Mouse (Mus musculus) CD8-positive naive resting alpha-beta T cell, adult 2 months (primary cell): ENCODE data around the gene Emid1.

Source experiments
- DNase-seq, 2 experiments: peaks; one replicate each; pipeline ENCODE4 v3.0.0; 2022; ENCODE audit warnings: low read depth in 2 of 2, low spot score in 2 of 2

The Emid1 gene

DNA sequence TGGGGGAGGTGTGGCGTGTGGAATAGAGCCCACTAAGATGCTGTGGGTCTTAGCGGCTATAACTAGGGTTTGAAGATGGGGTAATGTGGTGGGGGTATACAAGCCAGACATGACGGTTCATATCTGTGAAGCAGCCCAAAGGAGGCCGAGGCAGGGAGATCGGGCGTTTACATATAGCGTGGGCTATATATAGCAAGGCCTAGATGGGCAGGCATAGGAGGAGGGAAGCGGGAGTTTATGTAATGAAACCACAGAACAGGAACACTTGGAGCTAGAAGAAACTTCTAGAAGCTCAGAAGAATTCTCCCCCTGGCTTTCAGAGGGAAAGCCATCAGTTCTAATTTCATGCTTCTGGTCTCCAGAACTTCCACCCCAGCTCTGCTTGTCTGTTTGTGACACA is 11.4 kb upstream of the Emid1 start:
- DNase-seq: no peak

DNA sequence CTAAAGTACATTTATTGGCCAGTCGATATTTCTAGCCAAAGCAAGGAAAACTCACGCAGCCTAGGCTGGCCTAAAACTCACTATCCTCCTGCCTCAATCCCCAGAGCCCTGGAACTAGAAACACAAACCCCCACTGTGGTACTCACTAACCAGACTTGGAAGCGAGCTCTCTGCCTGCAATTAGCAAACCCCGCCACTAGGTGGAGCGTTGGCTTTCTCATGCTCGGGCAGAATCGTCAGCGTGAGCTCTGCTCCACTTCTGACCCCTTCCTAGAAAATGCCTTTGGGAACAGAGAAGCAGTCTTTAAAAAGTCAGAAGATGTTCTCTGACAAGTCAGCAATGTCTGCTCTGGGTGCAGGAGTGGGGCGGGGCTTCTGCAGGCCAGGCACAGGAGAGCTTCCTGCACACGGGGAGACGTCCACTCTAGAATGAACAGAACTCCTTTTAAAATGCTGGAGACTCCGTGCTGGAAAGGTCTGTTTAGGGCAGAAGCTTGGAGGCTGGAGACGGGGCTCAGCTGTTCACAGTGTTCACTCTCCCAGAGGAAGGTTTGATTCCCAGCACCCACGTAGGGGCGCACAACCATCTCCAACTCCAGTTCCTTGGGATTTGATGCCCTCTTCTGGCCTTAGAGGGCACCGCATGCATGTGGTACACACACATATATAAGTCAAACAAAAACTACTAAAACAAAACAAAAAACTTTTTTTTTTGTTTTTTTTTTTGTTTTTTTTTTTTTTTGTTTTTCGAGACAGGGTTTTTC is 8.8 kb upstream of the Emid1 start:
- DNase-seq: peak; percentile 67 to 78

DNA sequence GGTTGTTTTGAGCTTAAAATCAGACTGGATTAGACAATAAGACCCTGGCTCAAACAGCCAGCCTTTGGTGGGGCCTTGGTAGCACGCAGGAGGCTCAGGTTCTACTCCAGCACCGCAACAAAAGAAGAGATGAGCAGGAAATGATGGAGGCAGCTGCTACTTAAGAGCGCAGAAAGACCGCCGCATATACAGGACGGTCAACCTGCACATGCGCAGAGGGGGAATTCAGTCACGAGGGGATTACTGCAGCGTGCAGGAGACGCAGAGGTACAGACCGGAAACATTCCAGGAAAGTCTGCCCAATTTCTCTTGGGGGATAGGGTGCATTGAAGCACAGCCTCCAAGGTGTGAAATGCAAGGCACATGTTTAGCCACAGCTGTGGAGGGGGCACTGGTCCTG is 6.0 kb upstream of the Emid1 start:
- no peak for DNase-seq

DNA sequence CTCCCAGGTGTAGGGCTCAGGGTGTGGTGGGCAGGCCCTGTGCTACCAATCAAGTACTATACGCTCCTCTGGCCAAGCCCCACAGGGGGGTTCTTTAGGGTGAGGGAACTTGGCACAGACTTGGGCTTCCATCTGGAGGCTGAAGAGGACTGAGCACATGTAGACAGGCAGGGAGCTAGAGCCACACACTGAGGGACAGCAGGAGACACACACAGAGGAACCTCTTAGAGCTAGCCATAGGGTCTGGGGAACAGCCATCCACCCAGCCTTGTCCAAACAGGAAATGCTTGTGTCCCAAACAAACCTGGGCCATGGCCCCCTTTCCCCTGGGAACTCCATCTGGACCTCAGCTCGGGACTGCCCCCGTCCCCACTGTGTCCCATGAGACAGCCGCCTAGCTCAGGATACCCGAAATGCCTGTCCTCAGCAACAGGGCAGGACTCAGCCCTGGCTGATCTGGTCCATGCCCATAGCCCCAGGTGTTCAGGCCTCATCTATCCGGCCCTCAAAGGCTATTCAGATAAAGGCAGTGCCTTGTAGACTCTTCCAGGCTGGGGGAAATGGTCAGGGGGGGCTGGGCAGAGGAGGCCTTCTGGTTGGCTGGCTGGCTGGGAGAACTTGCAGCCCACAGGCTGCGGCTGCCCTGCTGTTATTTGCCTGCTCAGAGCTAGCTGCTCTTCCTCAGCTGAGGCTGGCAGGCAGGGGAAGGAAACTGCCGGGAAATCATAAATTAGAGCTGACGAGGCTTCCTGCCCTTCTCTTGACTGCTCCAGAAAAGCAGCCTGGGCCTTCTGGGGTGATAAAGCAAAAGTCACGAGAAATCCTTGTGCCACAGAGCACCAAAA is 3.1 kb upstream of the Emid1 start:
- no peak for DNase-seq

DNA sequence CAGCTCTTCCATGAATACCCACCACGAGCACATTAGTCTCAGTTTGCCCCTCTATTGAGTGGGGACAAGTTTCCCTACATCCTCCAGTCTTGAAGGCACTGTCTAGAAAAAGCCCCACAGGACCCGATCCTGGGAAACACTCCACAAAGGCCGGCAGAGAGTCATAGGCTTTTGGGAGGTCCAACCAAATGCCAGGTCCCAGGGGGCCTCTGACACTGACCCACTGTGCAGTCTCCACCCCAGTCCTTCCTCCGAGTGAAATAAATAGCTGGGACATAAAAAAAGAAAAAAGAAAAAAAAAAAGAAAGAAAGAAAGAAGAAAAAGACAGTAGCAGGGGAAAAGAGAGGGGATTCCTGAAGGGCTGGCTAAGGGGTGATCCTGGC is 818 bp downstream of the Emid1 start:
- no peak for DNase-seq

DNA sequence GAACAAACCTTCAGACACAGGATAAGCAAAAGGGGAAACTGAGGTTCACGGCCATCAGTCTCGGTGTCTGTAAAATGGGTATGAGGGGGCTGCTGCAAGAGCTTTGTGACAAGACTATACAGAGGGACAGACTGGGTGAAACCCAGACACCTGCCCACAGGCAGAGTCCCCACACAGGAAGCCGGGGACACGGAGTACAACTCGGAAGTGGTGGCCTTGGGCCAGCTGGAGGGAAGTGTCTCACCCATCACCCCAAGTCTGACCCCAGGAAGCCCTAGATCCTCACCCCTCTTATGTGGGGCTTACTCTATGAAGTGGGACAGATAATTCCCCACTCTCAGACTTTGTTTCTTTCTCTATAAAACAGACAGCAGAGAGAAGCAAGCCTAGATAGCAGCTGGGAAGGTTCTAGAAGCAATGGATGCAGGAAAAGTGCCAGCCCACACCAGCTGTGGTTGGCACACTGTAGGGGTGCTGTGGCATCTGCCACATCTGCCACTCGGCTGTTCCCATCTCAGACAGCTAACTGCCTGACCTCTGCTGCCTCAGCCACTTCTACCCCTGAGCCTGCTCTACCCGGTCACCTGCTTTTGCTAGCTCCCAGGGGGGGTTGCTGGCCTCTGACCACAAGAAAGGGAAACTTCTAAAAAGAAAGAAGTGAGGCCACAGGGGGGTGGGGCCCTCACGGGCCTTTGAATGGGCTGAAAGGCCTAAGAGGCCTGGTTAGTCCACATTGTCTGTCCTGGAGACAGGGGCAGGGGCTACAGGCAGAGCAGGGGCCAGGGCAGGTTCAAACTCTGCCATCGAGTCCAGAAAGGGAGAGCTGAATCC is 1.4 kb downstream of the Emid1 start:
- peak in 1 of 2 experiments; percentile 15 for DNase-seq

DNA sequence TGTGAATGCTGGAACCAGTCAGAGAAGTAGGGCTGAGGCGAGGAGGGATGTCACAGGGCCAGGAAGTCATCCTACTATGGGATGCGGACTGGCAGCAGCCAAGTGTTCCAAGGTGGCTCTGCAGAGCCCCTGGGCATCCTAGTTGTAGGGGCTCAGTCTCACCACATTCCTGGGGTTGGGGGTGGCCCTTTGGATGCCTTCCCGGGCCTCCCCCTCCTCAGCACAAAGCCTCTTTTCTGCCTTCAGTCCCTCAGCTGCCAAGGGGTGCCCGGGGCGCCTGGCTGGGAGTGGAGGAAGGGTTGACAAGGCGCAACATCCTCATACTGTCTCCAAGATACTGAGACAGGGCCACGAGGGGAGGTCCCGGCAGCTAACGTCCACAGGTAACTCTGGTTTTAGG is 2.1 kb downstream of the Emid1 start:
- DNase-seq: no peak

DNA sequence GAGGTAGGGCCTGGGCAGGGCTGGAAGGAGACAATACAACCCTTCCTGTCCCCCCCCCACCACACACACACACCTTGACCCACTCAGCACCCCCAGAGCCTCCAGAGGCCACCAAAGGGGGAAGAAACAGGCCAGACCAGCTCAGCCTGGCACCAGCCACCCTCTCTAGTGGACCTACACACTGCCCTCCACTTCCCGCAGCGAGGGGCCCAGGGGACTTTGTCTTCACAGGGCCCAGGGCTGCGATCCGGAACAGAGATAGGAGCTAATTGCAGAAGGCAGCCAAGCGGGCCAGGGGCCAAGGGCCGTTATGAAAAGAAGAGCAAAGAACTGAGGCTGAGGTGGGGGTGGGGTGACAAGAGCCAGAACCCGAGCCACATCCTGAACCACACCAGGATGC is 2.8 kb downstream of the Emid1 start:
- DNase-seq: no peak

DNA sequence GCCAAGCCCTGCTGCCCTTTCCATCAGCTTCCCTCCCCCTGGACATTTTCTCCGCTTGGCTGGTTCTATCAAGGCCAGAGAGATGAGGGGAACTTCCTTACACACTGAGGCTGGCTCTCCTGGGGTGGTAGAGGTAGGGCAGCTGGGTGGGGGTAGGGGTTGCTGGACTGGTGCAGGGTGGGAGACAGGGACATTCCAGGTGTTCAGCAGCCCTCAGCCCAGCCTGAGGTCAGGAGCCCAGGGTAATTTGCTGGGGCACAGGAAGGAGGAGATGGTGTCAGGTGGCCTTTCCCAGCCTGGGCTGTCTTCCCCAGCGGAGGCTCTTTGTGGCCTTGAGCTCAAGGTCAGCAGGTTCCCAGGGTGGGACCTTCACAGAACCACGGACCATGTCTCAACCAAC is 6.5 kb downstream of the Emid1 start:
- no peak for DNase-seq

DNA sequence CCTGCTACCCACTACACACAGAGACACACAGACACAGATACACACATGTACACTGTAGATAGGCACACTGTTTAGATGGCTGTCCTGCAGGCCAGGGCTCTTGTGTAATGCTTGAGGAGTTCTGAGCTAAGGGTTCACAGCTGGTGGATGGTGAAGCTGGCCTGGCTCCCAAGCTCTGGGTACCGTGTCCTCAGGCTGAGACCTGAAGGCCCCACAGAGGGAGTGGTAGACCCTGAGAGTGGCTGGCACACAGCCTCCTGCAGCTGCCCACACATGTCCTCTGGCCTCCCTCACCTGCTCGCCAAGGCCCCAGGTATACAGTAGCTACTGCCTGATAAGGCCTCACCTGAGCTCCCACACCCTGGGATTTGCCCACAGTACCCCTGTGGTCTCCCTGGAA is 10.1 kb downstream of the Emid1 start:
- no peak for DNase-seq

DNA sequence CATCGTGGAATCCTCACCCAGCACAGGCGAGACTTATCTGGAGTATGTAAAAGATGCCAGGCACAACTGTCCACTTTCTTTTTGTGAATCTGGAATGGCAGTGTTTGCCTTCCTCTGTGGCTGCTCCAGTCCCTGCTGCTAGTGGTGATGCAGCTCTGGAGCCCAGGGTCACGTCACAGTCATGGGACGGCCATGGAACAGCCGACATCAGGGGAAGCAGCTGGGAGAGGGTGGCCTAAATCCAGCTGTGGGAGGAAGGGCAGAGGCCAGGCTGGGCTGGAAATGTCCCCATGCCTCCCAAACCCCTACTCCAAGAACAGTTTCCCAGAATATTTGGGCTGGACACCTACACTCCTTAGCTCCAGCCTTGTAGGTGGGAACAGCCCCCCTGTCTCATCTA is 10.8 kb downstream of the Emid1 start:
- no peak for DNase-seq

DNA sequence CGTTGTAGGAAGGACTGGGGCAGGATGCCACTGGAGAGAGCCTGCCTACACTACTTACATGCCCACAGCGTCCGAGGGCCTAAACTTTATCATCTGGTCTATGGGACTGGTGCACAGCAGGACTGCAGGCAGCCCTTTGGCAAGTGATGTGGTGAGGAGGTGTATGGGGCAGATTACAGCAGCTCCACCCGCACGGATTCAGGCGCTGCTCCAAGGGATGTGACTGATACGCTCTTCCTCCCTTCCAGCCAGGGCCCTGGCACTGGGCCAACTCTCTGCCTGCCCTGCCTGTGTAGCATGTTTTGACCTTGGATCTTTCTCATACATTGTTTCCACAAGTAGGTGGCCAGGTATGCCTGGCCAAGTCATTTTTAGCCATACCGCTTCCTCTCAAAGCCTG is 11.4 kb downstream of the Emid1 start:
- DNase-seq: no peak

DNA sequence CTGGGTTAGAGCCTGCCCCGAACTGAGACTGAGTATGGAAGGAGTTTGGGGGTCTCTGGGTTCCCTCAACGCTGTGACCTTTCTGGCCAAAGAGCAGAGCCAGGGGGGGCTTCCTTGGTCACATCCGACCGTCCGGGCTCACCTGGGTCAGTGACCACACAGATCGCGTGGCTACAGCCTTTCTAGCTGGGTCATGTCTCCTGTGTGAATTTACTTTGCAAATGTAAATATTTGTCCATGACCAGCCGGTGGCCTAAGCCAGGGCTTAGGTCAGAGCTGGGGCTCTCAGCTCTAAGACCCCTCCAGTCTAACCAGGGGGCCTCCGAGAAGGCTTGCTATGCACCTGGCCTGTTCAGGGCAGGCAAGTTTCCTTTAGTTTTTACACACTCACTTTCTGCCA is 12.7 kb downstream of the Emid1 start:
- DNase-seq: no peak

DNA sequence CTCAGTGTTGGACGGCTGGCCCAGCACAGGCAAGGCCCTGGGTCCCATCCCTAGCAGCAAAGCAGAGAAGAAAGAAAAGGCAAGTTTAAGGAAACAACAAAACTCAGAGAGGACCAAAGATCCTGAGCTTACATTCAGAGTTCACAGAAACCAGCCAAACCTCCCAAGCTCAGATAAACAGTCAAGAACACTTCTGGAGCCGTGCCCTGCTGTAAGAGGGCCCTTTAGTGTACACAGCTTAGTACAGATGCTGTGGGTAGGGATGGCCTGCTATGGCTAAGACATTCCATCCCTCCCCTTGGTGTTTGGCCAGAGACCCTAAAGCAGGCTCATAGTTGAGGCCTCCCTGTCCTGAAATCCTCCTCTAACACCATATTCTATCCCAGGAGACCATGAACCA is 13.4 kb downstream of the Emid1 start:
- DNase-seq: no peak

DNA sequence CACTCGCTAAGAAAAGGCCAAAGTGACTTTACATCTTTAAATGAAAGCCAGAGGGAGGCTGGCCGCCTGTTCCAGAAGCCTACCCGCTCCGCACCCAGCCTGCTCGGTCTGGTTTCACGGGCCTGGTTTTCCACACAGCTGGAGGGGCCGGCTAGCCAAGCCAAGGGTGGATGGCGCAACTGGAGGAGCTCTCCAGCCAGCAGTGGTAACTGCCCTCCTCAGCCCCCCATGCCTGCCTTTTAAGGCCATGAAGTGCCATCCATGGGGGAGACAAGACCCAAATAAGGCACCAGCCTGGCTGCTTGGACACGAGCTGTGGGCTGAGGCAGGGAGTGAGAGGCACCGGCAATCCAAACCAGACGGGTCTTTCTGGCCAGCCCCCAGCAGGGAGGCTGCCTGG is 16.1 kb downstream of the Emid1 start:
- DNase-seq: no peak

DNA sequence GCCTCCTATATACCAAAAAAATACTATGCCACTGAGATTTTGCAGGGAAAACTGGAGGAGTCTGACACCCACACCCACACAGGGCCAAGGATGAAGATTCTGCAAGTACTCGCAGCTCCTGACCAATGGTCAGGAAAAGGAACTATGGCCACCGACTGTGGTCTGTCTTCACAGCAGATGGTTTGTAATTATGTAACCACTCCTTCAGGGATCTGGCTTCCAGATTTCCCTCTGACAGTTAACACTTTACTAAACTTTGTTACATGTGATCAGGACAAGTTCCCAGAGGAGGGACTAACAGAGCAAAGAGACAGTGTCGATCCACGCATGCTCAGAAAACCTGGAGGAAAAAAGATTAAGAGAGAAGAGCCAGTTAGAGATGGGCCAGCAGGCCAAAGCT is 19.3 kb downstream of the Emid1 start:
- no peak for DNase-seq

DNA sequence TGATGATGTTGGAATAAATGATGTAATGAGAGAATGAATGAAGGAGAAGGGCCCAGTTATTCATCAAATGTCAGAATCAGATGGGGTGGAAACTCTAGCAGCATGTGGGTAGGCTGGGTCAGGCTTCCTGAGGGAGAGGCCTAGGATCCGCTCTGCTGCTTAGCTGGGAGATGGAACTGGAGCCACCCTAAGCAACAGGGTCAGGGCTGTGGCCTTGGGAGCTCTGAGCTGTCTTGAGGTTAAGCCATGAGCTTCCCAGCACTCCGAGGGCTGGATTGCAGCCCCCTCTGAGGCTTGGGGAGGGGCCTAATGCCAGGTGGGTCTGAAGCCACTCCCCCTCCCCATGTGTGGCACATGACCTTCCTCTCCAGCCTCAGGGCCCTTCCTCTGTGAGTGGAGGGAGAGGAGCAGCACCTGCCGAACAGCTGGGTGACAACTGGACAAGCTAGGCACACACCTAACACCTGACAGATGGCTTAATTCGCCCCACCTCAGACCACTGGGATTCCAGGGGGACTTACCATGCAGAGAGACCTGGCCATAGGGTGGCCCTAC is 21.9 kb downstream of the Emid1 start:
- DNase-seq: no peak

DNA sequence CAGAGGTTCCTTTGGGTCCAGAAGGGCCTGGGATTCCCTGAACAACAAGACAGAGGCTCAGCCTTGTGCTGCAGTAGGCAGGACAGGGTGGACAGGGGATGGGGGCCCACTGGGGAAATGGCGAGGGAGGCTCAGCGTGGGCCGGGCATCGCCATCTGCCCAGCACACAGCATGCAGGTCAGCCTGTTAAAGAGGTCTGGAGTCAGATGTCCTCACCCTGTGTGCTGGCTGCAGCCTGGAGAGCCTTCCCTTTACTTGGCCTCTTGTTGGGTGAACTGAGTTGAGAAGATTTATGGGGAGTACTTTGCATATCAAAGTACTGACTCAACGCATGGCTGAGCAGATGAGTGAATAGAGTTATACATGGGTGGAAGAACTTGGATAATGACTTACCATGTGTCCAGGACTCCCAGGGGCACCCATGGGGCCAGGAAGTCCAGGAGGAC is 23.0 kb downstream of the Emid1 start:
- DNase-seq: no peak

DNA sequence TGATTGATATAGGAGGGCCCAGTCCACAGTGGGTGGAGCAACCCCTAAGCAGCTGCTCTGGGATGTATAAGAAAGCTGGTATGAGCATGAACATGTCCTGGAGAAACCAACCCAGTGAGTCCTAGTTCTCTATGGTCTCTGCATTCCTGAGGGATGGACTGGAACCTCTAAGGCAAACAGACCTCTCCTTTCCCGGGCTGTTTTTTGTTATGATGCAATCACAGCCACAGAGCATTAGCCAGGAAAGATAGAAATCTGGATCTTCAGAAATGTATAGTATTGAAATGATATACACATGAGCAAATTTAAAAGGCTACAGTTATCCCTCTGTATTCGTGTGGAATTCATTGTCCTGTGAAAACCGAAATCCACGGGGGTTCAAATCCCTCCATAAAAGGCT is 26.3 kb downstream of the Emid1 start:
- no peak for DNase-seq

DNA sequence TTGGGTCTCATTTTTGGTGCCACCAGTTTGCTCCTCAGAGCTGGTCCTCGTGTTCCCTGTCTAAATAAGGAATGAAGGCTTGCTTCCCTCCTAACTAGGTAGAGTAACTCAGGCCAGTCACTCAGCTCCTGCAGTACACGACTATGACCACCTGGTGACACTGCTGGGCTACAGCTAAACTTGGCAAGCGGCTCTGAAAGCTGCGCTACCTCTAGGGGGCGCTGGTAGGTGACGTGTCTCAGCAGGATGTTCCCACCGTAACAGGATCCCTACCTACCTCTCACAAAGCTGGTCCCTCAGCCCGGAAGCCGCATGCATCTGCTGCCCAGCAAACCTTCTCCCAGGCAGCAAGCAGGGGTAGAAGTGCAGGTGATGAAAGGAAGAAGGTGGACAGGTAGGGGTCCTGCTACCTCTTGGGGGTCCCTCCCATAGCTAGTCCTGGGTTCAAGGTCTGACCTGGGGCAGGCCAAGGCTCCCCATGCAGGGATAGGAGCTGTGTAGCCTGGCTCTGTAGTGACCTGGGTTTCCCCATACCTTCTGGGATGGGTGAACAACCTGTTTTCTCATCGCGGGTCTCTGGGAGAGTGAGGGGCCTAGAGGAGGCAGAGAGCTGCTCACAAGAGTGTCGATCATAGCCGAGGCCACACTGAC is 37.0 kb downstream of the Emid1 start:
- DNase-seq: peak; percentile 92 to 96

DNA sequence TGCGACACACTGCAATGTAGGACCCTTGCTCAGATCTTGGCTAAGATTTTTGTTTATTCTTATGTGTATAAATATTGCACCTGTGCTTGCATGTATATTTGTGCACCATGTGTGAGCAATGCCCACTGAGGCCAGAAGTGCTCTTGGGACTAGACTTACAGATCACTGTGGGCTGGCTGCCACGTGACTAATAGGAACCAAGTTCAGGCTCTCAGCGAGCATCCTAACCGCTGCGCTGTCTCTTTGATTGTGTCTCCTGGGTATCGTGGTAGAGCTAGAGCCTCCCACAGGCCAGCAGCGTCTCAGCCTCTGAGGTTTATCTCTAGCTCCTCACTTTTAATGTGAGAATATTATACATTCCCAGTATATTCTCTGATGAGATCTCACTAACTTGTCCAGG is 38.4 kb downstream of the Emid1 start:
- no peak for DNase-seq
